Mouse (Mus musculus): ENCODE data around the gene Cyp1b1. TPM values are rescaled to one million over a fixed set of nuclear protein-coding genes. Genes with fewer than 3 reads are reported as not detected.

Gene Cyp1b1
- total RNA-seq, 2 experiments from 2014 or later = not detected

DNA sequence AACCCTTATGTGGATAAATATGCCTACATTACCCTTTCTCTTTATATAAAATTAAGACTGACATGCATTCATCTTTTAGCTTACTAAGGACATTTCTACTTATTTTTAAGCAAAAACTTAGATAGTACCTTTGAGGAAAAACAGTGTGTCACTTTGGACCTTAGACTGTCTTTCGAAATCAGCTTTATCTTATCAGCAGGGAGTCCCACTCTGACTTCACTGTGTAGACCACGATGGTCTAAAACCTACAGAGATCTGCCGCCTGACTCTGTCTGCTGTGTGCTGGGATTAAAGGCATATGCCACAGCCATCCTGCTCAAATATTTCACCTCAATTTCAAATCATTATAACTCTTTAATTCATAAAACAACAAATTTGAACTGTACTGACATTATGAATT lies 56.4 kb downstream of the Cyp1b1 start:
- no peak for ATAC-seq (replicated peaks; ENCODE audit: low FRiP score, low TSS enrichment, poor library complexity, severe bottlenecking)

DNA sequence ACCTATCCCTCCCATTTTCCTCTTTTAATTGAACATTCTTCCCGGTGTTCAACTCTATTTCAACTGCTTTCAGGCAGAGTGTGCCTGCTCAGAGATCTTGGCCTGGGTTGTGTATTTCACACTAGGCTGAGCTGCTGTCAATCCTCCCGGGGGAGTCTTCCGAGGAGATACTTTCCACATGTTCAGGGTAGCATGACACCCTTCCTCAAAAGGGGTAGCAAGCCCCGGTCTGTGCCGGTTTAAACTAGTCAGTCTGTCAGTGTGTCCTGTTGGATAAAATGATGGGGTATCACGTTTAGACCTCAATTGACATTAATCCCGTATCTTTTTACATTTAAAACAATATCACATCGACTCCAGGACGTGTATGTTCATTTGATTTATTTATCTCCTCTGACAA lies 57.1 kb downstream of the Cyp1b1 start:
- no peak for ATAC-seq (replicated peaks; ENCODE audit: low FRiP score, low TSS enrichment, poor library complexity, severe bottlenecking)

DNA sequence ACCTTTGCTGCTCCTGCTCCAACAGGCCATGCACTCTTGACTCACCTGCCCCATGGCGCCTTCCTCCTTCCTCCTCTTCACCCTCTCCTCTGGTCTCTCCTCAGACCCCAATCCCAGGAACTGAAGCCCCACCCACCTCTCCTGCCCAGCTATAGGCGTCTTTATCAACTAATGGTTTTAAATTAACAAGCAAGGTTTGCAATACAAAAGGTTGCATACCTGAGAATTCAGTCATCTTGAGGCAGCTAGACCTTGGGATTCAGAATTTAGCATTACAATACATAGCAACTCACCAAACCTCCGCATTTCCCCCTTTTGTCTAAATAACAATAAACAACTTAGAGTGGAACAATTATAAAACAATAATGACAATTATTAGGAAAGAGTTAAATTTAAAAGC lies 60.7 kb downstream of the Cyp1b1 start:
- no peak for ATAC-seq (replicated peaks; ENCODE audit: low FRiP score, low TSS enrichment, poor library complexity, severe bottlenecking)

DNA sequence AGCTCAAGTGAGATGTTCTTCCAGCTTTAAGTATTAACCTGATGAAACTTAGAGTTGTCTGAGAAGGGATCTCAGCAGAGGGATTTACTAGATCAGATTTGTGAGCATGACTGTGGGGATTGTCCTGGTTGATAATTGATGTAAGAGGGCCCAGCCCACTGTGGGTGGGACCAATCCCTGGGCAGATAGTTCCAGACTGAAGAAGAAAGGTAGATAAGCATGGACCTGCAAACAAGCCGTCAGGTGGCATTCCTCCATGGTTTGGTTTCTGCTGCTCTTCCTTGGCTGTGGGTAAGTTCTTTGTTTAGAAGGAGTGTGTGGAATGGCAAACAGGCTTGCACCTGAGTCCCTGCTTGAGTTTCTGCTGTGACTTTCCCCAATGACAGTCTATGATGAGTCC lies 61.7 kb downstream of the Cyp1b1 start:
- no peak for ATAC-seq (replicated peaks; ENCODE audit: low FRiP score, low TSS enrichment, poor library complexity, severe bottlenecking)

Other genes with a start within 250 kb of the Cyp1b1 start
- gene Rmdn2, start 103.2 kb downstream of the Cyp1b1 start, total RNA-seq (2014; fragmentation: Nextera tagmentation) = 6.9 and 9.2 TPM in 2 replicates
- 9.4 and 10.4 TPM in 2 replicates for gene Rmdn2, start 103.2 kb downstream of the Cyp1b1 start, total RNA-seq (2017)
- gene Atl2, start 181.1 kb upstream of the Cyp1b1 start, total RNA-seq (2014; fragmentation: Nextera tagmentation) = 35.4 and 52.2 TPM in 2 replicates
- 41.9 and 50.5 TPM in 2 replicates for gene Atl2, start 181.1 kb upstream of the Cyp1b1 start, total RNA-seq (2017)